Mouse (Mus musculus): ENCODE data around the gene Tenm2.

The Tenm2 gene

DNA sequence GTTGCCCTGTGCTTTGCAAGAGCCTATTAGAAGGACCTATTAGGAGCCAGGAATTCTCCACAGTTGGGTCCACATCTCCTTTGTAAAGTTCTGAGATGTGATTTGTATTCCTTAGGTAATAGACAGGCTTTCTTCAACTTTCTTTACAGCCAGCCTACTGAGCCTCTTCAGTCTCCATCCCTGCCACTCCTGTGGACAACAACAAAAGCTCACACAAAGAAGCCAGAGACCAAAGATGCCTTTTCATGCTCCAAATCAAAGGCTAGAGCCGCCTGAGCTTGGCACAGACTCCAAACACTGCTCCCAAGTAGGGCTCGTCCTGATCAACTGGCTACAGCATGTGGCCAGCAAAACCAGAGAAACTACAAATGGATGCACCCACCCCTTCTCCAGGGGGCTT, 333.5 kb downstream of the Tenm2 start:
- no peak for DNase-seq (ENCODE audit: low read depth)

DNA sequence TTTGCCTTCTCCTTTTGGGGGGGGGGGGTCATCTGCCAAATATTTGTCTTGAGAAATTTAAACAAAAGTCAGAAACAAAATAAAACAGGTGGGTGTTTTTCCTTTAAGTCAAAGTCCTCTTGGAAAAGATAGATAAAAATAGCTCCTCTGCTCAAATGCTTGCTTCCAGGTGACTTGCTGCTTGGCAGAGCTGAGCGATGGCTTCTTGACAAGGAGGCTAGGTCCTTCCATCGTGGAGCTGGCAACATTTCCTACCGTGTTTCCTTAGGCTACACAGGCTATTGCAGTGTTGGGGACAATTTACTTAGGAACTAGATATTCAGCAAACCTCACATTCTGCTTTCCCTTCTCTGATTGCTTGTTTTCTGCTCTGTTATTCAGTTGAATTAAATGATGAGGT, 342.7 kb downstream of the Tenm2 start:
- no peak for DNase-seq (ENCODE audit: low read depth)

DNA sequence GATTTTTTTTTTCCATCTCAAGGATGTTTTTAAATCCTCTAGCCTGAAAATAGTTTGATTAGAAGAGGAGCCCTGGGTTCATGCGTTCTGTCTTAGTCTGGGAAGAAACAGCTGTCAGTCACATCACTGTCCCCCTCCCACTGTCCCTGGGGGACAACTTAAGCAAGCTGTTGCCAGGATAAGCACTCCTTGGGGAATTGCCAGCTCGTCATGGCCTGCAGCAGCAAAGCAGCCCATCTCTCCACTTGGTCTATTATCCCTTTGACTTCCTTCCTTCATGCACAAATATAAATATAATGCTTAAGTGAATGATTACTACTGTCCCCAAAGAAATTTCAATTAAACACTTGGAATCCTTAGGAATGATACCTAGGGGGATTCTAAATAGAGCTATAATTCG, 344.7 kb downstream of the Tenm2 start:
- no peak for DNase-seq (ENCODE audit: low read depth)

DNA sequence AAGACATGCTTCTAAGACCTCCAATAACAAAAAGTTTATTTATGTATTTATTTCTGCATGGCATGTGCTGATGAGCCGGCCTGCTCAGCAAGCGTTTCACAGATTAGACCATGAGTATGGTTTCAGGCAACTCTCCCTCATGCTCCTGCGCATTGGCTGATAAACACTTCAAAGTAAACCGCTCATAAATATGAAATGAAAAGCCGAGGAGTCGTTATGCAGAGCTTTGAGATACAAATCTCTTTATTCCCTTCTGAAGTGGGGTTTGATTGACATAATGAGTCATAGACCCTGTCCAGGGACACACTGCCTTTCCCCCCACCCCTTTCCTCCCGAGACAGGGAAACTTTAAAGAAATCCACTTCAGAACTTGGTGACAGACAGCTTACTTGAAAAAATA, 348.3 kb downstream of the Tenm2 start:
- no peak for DNase-seq (ENCODE audit: low read depth)

DNA sequence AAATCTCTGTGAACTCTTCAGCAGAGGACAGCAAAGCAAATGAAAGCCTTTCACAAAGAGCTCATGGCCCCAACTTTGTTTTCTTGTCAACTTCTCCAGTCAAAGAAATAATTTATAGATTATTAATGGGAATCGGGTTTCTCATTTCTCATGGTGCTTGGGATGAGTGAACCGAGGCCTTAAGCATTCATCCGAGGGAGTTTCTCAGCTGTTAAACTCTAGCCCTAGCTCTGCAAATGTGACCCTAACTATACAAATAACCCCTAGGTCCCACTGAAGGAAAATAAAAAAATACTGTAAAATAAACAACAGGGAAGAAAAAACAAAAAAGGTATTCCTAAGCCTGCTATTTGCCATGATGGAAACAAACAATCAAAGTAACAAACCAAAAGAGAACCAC, 349.6 kb downstream of the Tenm2 start:
- DNase-seq (ENCODE audit: low read depth): no peak

DNA sequence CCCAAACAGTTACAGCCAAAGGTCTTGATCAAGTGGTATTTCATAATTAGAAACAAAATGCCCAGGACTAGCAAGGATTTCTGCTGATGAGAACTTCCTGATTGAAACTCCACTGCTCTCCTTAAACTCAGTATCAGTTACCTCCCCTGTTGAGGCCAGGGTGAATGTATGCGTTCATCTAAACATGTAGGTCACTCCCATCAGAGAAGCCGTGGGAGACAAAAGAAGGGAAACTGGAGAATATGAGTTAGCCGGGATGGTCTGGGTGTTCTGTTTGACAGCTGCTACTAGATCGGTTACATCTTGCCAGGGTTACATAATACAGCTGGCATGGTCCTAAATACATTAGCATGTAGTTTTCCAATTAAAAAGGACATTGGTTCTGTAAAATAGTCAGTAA, 362.8 kb downstream of the Tenm2 start:
- DNase-seq (ENCODE audit: low read depth): no peak

DNA sequence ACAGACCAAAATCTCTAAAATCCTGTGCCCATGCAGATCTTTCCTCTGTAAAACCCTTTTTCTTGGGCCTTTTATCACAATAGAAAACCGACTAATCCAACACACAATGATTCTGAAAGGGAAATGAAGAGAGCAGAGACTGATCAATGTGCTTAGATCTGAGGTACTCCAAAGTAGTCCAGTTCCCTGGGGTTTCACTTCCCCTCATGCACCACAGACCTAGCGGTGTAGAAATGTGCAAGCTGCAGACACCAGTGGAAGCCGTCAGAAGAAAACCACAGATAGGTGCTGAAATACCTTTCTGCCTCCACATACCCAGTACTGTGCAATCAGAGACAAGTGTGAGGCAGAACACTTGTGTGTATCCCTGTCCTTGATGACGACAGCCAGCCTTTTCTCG, 365.2 kb downstream of the Tenm2 start:
- no peak for DNase-seq (ENCODE audit: low read depth)

DNA sequence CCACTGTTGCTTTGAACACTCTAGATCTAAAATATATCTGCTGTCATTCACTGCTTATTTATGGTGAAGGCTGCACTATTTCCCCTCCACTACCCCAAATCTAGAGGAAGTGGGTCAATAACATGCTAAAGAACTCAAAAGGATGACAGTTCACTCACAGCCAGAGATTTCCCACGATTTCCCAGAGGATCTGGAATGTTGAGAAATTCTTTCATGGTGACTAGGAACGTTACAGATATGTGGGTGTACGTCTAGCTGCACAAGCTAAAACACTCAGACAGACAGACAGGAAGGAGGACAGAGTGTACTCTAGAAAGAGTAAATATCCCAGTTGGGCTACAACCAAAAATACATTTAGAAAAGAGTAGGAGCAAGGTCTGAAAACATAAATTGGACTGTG, 384.1 kb downstream of the Tenm2 start:
- DNase-seq (ENCODE audit: low read depth): no peak

DNA sequence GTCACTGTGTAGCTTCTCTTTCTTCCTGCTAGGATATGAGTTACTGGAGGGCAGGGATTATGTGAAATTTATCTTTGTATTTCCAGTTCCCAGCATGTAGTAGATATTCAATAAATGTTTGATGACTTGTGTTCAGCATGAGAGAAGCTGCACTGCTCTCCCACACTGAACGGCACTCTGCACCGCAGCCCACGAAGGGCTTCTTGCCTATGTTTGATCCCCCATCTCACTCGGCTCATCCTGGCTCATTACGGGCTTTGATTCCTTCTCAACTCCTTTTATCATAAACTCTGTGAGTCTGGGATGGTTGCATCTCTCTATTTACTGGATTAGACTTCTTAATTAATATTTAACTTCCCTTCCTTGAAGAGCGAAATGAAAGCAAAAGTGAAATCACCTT, 388.3 kb downstream of the Tenm2 start:
- no peak for DNase-seq (ENCODE audit: low read depth)

DNA sequence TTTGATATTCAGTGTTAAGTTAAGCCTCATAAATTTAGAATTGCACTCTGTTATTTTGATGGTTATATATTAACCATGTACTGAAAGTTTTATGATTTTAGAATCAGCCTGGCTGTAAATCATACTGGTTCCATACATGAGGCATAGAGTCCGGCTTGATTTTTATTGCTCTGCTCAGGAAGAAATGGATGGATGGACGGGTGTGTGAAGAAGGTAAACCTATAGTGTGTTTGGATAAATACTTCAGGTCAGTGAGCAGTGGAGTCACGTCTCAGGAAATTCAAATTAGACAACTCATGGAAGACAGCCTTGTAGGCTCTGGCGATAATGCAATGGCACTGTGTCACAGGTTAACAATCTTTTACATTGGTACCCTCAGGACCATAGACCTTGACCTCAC, 402.9 kb downstream of the Tenm2 start:
- DNase-seq (ENCODE audit: low read depth): no peak

DNA sequence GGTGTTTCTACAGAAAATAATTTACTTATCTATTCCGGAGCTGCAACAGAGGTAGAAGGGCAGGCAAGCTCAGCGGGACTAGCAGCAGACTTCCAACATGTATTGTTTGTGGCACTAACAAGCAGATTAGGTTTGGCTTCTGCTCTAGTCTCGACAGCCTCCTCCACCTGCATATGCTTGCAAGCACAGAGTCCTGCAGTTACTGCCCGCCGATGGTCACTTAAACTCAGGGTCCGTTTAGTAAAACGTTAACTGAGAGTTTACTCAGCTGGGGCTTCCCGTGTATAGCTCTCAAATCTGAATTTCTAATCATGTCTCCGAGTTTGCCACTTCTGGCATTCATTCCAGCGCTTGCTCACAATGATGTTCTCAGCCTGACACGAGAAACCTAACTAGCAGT, 404.3 kb downstream of the Tenm2 start:
- no peak for DNase-seq (ENCODE audit: low read depth)

DNA sequence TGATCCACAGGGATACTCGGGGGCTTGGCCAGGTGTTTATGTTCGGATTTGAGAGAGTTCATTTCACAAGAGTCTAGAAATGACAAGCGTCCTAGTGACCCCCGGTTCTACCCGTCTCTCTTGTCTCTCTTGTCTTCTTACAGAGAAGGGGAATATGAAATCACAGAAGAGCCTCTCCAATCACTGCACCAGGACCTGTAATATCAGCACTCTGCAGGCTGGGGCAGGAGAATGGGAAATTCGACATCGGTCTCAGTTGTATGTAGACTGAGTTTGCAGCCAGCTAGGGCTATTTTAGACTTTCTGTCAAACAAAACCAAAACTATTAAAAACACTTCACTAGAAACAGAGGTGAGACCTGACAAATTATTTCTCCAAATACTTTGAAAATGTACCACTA, 411.1 kb downstream of the Tenm2 start:
- no peak for DNase-seq (ENCODE audit: low read depth)

DNA sequence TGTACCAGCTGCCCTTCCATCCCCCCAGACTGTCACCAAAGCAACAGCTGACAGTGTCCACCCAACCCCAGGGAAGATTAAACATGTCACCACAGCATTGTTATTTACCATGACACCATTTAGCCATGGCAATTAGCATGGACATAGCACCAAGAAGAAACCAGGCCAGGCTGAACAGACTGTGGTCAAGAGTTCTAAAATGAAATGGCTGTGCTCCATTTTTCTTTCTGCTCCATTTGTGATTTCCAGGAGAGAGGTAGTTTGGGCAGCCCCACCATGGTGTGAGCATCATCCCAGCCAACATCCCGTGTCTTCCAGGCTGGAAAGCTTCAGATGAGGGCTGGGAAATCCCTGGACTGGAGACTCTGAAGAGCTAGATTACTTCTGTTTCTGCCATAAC, 431.1 kb downstream of the Tenm2 start:
- DNase-seq (ENCODE audit: low read depth): no peak

DNA sequence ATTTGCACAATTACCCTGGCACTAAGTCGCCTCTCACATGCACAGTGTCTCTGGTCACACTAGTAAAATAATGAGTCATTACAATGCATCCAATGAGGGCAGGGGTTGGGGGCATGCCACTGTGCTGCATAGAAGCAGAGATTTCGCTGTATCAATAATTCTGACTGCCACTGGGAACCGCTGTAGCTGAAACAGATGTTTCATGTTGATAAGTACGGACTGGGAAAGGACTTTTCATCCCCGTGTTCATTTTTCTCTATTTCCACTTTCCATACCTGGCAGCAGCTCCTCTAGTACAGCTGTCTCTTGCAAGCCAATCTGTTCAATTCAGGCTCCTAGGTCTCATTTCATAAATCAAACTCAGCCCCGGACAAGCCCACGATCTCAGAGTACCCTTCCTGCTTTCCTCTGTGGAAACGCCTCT, 433.5 kb downstream of the Tenm2 start:
- DNase-seq (ENCODE audit: low read depth): no peak

DNA sequence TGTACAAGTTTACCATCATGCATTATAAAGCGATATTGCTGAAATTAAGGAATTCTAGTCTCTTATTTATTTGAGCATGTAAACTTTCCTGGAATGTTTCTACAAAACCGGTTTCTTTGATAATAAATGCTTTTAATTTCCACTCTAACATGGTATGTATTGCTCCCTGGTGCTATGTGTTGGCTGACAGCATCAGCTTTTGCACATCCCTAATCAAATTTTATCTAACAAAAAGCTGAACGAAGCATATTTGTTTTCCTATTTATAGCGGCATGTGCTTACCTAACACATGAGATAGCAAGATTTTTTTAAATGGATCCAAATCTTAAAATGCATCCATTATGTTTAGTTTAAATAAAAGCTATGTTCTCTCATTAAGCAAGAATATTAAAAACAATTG, 434.1 kb downstream of the Tenm2 start:
- no peak for DNase-seq (ENCODE audit: low read depth)

DNA sequence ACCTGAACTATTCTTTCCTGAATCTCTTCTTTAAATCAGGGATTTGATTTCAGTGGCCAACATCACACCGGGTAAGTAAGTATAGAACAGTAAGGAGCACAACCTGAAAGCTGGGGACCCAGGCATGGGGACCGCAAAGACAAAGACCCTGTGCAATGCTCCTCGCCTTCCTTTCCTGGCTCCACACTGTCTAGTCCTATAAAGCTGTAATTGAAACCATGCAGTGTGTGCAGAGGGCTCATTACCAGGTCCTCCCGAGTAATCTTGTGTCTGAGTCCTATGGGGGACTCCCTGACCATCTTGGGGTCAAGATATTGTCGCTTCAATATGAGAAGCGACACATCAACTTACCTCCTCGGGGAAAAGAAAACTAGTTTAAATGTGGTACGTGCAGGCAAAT, 436.4 kb downstream of the Tenm2 start:
- no peak for DNase-seq (ENCODE audit: low read depth)

DNA sequence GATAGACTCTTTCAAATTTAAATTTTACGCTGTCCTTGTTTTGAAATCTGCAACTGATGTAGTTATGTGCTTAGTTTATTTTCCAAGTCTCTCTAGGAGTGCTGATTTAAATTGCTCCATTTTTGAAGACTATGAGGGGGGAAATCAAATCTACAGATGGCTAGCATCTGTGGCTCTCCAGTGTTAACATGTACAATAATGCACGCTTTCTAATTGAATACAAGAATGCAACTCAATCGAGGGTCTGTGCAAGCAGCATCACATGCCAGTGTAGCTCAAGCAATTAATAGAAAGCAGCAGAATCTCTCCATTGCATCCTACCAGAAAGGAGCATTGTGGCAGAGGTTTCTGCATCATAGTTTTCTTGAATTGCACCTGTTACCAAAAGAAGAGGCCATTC, 477.8 kb downstream of the Tenm2 start:
- no peak for DNase-seq (ENCODE audit: low read depth)

DNA sequence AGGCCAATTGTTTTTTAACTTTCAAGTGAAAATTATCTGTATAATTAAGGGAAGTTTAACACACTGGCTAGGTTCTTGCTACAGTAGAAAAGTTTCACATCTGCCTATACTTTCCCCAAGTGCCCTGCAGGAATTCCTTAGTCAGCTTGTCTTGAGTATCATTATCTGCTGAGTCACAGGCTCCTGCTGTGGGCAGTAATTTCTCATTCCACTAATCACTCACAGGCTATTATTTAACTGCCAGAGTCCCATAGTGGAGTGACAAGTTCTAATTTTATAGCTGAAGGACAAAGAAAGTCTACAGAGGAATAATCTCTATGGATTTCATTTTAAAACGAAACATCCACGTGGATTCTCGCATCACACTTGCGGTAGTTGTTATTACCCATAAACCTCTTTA, 489.5 kb downstream of the Tenm2 start:
- no peak for DNase-seq (ENCODE audit: low read depth)

DNA sequence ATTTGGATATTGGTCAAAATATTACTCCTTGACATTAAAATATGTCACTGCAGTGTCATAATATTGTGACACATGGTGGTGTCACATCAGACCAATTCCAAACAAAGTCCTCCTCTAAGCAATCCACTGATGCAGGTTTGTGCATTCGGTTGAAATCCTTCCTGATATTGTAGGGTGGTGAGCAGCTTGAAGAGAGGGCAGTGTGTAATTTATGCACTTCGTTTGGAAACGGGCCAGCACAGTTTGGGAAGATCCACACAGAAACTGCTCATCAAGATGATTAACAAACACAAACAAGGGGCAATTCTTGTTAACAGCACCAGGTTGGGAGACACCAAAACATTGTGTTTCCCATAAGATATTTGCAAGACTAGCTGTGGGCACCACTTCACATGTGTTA, 508.0 kb downstream of the Tenm2 start:
- DNase-seq (ENCODE audit: low read depth): no peak

DNA sequence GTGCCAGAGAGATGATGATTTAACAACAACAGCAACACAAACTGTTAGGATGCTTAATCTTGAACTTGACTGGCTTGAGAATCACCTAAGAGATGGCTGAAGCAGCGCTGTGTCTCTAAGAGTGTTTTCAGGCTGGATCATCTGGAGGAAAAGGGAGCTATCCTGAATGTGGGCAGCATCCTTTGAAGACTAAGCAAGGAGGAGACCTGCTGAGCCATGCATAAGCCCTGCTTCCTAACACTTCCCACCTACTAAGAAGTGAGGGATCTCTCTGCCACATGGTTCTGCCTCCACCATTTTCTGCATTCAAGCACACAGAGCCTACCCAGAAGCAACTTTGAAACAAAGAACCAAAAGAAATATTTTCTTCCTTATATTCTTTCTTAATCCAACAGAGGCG, 532.9 kb downstream of the Tenm2 start:
- DNase-seq (ENCODE audit: low read depth): no peak

DNA sequence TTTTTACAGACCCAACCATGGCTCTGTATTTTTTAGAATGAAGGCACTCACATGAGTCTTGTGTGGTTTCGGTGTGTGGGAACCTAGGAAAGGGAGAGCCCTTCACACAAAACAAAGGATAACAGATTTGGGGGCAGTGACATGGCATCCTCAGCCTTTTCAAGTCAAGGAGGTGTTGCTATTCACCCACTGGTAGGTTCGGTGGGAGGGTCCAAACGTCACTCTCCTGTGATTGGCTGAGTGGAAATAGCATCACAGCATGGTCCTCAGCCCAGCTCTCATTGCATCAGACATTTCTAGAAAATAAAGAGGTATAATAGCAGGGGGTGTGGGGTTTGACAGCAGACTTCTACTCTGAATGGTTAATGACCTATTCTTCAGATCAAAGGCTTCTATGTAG, 534.8 kb downstream of the Tenm2 start:
- DNase-seq (ENCODE audit: low read depth): no peak

DNA sequence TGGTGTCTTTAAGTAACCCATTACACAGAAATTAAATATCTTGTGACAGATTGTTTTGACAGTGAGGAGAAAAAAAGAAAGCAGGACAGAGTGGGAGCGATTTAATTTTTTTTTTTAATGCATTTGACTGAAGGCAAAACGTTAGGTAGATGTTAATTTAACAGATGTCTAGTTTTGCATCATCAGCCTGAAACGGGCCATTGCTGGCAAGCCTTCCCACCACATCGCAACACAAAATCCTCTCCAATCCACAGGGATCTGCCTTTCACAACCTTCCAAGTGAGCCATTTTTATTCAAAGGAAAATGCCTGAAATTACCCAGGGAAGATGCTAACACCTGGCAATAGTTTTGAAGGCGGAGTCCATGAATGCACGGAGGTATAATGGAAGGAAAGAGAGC, 535.6 kb downstream of the Tenm2 start:
- no peak for DNase-seq (ENCODE audit: low read depth)

DNA sequence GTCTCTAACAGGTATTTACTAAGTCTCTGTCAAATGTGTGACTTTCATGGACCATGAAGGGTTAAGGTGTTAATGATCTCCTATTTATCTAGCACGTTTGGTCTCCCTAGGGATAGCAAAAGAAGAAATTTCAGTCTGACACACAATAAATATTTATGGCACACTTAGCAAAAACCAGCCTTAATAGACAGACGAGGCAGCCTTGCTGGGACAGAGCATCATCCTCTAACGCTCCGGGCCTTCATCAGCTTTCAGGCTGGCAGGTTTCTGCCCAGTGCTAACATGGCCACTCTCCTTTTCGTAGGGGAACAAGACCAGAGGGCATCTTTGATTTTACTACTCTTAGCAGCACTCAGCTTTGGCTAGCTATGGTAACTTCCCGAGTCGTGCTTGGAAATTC, 537.5 kb downstream of the Tenm2 start:
- no peak for DNase-seq (ENCODE audit: low read depth)

DNA sequence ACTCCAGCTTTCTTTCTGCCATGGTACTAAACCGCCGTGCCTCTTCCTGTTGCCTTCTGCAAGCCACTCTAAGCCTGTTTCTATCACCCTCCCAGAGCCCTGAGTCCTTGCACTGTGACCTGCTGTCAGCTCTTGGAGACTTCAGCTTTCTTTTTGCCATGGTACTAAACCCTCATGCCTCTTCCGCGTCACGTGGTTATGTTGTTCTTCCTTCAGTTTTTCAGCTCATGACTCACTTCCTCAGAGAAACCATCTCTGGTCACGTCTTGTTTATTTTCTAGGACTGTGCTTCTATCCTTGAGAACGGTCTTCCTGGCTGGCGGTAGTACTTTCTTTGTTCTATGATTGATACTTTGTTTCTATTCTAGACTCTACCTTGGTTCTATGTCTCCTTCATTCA, 537.9 kb downstream of the Tenm2 start:
- DNase-seq (ENCODE audit: low read depth): no peak

DNA sequence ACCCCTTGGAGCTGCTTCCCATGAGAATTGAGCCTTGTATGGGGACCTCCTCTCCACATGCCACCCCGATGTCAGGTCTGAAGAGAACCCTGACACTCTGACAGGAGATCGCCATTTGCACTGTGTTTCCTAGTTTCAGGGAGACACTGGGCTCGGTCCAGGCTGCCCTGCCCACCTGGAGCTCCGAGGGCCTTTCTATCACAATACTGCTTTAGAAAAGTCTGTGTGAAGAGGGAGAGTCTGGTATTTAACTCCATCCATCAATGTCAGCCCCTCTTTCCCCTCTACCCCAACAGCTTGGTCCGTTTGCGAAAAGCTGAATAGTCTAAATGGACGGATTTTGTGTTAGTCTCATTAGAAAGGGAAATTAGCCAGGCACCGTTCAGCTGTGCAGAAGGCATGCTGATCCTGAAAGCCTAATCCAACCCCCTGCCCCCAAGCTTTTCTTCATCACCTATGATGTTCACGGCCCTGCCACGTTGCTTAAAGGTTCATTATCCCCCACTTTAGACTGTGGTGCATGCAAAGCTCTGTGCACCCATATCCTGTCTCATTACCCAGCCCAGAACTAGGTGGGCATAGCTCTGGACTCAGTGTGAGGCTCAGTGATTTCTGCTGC, 538.6 kb downstream of the Tenm2 start:
- no peak for DNase-seq (ENCODE audit: low read depth)
